Mouse (Mus musculus): Measurements from ENCODE around the gene Tmem239.
"Not testable (repeated sequence)": the region's sequence is repeated elsewhere in the genome, so short reads cannot be mapped to it uniquely, and the experiment has no call there.

The Tmem239 gene

DNA sequence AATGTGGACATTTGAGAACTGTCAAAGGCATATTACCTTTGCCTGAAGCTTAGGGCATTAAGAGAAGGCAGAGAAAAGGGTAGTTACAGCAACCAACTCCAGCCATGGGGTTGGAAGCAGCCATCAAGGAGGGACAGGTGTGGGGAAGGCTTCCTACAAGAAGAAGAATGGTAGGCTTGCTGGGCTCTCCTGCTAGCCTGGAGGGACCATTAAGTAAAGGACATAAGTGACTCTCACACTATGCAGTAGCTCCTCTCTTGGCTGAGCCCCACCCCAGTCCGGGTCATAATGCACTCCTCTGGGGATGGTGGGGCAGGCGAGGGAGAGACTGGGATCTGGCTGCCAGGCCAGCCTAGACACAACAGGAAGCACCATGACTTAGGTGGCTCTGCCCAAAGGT, at the start of gene Tmem239:
TSS of gene Tmem239 (plus strand) at position 301 of the 400 bp plus-strand sequence.
- DNase-seq: no peak

DNA sequence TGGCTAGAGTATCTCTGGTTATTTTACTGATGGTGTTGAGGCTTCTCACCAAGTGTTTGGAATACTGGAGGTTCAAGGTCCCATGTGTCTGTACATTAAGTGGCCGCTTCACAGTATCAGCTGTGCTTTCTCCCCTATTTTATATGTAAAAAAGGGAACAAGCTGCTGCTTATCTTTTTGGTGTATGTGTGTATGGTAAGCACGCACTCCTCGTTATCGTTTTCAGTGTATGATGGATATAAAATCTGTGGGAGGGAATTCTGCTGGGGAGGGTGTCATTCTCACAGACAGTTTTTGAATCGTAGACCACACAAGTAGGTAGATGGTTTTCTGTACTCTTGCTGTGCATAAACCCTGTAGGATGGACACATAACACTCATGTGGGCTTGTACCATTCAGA, 48.7 kb upstream of the Tmem239 start:
- DNase-seq: no peak

DNA sequence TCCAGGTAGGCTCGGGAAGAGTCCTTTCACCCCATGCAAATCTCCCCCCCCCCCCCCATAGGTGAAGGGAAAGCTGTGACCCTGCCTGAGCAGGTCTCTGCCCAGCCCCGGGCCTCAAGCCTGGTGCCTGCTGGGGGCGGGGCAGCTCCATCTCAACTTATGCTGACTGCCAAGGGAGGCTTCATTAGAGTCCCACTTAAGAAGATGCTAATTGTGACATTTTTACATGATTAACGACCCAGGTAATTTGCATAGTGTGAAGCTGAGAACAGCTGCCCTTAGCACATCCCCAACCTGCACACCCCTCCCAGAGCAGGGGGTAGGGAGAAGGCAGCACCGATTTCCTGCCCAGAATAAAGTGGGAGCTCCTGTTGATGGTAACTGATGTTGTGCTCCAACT, 47.4 kb upstream of the Tmem239 start:
- DNase-seq: no peak

DNA sequence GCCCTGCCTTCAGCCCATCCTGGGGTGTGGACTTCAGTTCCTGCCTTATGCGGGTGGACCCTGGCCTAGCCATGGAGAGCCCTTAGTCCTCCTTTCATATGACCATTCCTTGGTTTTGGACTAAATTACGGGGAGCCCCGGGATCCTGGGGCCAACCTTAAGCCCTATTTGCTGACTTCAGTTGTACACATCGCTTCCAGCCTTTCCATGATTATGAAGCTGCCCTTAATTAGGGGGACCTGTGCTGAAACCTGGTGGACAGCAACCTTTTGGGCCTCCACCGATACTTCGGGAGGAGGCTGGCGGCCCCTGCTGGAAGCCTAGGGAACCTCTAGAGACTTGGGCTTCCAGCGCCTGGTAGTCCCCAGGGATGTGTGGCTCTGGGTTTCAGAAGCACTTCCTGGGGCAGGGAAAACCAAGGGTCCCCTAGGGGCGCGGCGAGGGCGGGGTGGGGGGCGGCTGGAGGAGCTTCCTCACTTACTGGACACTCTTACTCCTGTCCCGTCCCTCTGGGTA, 43.7 kb upstream of the Tmem239 start:
- DNase-seq: peak; percentile 27 to 53

DNA sequence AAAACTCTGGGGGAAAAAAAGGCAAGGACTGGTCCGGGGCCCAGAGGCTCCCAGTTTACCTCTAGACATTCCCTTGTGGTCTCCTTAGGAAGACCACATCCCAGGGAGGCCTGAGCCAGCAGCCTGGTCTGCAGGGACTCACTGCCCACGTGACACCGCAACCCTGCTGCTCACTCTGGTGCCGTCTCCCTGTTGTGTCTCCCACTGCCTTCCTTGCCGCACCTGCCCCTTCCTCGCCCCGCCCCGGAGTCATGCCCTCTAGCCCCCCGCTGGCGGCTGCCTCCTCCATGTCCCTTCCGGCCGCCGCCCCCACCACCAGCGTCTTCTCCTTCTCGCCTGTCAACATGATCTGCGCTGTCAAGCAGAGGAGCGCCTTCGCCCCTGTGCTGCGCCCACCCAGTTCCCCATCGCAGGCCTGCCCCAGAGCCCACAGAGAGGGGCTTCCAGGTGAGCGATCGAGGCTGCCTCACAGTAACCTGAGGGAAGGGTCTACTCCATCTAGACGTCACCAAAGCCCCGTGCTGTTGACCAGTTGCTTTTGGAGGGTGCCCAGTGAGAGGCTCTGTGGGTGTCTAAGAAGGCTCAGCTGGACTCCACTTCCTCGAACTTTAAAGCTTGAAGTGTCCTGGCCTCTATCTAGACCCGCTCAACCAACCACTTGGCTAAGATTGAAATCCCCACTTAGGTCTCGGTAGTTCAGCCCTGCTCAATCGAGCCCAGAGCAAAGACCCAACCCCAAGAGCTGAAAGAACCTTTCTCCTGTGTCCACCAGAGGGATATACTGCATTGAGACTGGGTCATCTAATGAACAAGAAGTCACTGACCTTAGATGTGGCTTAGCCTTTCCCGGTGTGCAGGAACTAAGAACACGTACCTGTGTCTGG, 40.8 kb upstream of the Tmem239 start:
- DNase-seq: no peak

DNA sequence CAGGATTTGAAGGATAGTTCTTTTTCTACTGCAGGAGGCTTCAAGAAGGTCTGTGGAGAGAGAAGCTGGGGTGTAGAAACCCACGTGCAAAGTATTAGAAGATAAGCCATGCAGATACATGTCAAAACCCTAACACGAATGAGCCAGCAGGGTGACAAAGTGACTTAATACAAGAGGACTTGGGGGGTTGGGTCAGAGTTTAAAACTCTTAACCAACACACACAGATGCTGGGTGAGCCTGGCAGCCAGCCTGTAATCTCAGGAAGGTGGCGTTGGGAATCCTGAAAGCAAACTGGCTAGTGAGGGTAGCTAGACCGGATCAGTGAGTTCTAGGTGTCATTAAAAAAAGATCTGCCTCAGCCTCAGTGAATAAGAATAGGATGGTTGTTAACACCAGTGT, 38.9 kb upstream of the Tmem239 start:
- no peak for DNase-seq

DNA sequence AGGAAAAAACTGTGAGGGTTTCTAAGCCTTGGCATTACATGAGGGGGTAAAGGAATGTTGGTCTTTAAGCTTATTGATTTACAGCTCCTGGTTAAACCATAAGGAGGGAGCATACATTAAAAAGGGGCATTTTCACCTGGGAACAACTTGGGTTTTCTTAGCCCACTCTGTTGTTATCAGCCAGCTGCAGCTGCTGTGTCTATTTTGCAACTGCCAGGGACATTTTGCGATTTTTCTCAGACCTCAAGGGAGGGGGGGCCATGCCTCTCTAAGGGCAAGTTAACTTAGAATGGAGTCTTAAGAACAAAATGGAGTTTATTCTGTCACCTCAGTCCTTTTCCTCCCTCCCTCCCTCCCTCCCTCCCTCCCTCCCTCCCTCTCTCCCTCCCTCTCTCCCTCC, 33.3 kb upstream of the Tmem239 start:
- DNase-seq: not testable (repeated sequence)

DNA sequence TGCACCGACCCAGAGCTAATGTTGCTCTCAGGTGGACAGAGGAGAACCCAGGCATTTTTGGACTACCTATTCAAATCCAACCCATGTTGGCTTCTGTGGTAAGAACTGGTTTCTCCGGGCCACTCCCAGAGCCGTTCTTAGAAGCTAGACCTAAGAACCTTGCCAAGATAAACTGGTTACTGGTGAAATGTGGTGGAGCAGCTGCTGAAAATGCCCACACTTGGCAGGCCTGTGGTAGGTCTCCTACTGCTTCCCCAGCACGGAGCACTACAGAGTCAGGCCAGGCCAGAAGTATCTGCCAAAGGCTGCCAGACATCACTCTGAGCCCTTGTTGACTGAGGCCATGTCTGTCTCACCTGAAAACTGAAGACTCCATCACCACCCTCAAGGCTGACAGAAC, 31.3 kb upstream of the Tmem239 start:
- peak; percentile 15 to 18 for DNase-seq

DNA sequence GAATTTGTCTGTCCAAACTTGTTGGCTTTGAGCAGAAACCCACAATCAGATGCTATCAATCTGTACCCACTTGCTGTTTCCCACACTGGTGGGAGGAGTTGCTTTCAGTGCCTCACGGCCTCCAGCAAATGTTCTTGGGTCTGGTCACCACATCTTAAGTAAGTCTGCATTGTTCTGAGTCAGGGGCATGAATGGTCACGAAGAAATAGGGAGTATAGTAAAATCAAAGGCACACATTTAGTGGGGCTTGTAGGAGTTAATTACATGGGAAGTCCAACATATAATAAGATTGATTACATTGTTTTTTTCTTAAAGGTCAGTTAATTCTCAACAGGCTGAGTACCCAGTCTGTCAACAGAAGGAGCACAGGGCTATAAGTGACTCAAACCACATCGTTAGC, 23.1 kb upstream of the Tmem239 start:
- DNase-seq: no peak

DNA sequence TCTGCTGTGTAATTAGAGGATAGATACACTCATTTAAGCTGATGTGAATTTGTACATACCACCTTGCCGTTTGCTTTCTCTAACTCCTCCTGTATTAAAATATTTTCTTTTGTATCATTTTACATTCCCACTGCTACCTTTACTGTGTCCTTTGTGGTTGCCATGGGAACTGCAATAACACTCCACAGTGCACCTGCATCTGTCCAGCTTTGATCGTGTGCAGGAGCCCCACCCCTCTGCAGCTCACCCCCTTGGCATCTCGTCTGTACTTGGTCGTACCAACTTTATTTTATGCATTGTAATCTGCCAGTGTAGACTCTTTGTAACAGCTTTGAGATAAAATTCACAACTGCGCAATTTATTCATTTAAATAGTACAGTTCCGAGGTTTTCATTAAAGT, 22.4 kb upstream of the Tmem239 start:
- DNase-seq: no peak

DNA sequence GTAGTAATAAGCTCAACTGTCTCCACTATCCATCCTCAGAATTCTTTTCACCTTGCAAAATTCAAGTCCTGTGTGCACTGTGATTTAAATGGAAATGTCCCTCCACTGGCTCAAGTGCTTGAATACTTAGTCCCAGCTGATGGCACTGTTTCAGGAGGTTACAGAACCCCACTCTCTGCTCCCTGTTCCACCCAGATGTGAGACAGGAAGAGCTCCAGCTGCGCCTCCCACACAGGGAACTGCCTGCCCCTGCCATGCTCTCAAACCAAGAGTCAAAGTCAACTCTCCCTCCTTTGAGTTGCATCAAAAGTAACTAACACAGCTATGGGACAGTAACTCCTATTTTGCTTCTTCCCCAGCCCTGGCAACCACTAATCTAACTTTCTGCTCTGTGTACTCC, 20.1 kb upstream of the Tmem239 start:
- DNase-seq: no peak

DNA sequence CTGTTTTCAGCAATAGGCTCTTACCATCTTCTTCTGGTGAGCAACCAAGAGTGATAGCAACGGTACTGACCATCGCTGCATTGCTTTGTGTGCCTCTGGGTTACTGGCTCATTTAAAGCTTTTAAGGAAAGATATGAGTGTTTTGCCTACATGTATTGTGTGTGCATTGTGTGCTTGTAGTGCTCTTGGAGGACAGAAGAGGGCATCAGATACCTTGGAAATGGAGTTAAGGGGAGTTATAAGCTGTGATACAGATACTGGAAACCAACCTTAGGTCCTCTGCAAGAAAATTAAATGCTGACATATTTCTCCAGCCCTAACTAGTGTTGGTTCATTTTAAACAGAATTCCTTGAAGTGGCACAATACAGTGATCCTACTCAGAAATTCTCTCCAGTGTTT, 17.5 kb upstream of the Tmem239 start:
- DNase-seq: no peak

DNA sequence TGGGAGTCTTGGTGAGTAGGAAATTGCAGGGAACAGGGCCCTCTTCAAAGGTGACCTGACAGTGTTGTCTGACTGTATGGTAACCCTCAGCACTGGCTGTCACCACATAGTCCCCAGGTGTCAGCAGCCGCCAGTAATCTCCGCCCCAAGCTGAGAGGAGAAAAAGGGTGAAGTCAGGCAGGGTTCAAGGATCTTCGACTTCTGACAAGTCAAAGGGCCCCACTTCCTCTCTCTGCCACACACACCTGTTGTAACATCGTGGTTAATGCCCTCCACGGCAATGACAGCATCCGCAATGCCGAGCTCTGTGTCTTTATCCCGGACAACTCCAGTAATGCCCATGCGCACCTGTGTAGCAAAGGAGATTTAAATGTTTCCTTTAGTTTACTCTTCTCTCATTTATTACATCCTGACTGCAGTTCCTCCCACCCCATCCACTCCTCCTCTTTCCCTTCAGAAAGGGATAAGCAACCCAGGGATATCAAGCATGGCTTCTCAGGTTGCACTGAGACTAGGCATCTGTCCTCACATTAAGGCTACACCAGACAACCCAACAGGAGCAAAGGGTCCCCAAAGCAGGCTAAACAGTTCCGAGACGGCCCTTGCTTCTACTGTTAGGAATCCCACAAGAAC, 15.2 kb upstream of the Tmem239 start:
- no peak for DNase-seq

DNA sequence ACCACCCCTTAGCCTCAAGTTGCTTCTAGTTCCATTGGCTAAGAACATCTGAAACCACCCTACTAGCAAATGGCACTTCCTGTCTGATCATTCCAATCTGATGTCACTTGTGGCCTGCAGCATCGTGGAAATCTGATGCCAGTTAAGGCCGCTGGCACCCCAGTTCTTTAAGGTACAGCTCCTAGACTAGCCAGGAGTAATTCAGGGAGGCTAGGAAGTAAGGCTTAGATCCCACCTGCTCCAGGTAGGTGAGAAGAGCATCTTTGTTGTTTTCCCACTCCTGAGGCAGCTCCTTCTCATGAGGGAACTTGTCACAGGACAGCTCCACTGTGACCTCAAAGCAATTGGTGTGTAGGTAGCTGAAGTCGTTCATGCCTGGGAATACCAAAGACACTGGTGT, 13.4 kb upstream of the Tmem239 start:
- DNase-seq: no peak

DNA sequence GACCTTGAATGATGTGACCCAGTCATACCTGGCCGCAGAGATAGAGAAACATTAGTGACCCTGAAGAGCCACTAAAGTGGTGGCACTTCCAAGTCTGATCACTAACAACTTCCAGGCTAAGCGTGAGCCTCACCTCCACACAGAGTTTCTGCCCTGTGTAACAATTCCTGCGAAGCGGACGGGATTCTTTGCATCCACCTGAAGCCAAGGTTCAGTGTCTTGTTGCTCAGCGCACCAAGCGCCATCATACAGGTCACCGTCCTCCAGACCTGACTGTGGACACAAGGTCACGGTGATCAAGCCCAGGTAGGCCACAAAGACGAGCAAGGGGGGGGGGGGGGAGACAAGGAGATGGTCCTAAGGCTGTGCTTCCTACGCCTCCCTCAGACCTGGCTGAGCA, 10.6 kb upstream of the Tmem239 start:
- DNase-seq: no peak

DNA sequence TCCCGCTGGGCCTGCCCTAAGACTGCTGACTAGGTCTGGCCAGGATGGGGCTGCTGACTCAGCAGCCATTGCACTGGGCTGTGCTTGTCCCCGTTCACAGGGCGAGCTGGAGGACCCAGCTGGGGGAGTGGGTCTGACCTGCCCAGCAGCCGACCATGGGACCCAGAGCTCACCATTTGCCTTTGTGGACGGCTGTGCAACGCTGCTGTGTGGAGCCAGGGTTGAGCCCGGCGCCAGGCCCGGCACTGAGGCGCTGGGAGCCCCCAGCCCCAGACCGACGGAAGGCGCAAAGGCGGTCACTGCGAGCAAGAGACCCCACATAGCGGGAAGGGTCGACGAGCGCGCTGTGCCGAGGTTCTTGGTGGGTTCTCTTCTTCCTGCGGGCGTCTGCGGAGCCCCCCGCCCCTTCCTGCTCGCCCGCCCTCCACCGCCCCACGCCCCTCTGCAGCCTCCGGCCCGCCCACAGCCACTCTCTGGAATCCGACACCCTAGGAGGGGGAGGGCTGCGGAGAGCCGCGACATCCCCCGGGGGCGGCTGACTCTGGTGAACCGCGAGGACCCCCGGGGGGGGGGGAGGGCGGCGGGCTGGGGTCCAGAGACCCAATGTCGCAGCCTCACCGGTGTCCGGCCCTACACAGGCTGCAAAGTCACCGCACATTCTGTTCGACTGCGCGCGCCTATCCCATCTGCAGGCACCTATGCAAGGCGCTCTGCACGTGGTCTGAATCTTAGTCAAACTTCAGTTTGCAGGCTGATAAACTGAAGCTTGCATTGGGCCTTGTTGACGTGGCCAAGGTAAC, 8.9 kb upstream of the Tmem239 start, which contains the start of gene Cpxm1:
TSS of gene Cpxm1 (minus strand) at position 389 of the 800 bp plus-strand sequence.
- DNase-seq: peak in 1 of 2 experiments; percentile 15

DNA sequence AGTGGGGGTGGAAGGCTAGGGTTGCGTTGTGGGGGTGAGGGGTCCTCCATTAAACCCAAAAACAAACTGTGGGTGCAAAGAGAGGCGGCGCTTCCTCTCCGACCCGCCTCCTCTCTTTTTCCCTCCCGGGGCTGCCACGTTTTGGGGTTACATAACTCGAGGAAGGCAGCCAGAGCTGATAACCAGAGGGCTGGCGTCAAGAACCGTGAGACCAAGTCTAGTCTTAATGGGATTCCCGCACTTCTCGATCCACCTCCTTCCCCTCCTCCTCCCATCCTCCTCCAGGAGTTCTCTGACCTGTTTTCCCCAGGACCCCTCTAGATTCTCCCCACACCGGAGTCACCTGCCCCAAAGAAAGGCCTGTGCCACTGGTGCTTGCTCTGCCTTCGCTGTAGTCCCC, 8.2 kb upstream of the Tmem239 start:
- peak in 1 of 2 experiments; percentile 14 for DNase-seq

DNA sequence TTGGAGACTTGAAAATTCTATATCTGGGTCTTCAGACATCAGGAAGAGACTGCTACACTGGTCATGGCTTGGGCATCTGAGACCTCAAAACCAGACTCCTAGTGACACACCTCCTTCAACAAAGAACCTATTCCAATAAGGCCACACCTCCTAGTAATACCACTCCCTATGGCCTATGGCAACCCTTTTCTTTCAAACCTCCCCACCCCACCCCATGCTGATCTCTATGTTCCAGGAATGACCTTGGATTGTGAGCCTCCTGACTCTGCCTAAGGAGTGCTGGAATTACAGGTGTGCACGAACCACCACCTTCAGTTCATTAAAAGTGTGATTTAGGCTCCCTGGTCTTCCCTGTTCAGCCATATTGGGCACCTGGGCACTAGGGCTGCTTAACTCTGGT, 6.2 kb upstream of the Tmem239 start:
- no peak for DNase-seq

DNA sequence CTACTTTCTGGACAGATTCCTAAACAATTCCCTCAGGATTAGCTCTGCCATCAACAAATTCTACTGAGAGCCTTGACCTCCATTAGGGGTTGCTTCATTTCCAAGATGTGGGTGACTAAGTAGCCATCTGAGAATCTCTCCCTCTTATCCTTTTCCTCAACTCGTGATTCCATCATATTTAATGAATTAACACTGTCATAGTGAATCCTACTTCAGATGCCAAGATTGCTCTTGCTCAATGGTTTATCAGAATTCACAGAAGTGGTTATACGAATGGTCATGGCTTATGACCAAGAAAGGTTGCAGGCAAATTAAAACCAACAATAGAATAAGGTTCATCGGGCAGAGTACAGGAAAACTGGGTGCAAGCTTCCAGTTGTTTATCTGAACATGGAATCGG, 4.4 kb upstream of the Tmem239 start:
- DNase-seq: no peak

DNA sequence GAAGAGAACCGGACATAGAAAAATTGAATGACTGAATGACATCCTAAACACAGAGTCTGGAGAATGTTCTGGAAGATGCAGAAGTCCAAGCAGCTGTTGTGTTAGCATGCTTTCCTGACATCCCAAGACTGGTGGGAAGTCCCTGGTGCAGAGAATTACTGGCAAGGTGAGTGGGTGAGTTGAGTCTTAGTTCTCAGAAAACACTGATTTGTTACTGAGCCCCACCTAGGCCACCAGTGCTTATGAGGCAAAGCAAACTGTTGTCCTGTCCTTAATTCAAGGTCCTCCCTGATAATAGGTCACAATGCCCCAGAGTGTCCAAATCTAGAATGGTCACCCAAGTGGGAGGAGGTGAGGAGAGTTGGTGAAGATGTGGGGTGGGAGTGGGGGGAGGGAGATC, 1.3 kb upstream of the Tmem239 start, which contains the start of the genes Gm28372 and 1700020A23Rik:
TSS of gene Gm28372 (plus strand) at position 301 of the 400 bp plus-strand sequence.
TSS of gene 1700020A23Rik (plus strand) at position 321 of the 400 bp plus-strand sequence.
- DNase-seq: no peak

DNA sequence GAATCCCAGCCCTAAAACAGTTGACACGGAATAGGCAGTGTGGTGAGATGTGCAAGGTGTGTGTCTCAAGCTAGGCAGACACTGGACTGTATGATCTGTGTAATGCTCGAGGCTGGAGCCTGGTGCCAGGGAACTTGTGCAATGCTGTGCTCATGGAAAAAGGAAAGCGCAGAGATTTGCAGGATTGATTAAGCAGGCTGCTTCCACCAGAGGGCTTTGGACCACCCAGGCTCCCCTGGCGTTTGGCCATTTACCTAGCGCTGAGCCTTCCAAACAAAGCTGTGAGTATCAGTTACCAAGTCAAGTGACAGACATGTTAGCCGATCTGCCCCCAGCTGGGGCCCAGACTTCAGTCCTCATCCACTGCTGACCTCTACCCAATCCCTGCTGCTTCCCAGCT, 1.9 kb downstream of the Tmem239 start:
- no peak for DNase-seq

DNA sequence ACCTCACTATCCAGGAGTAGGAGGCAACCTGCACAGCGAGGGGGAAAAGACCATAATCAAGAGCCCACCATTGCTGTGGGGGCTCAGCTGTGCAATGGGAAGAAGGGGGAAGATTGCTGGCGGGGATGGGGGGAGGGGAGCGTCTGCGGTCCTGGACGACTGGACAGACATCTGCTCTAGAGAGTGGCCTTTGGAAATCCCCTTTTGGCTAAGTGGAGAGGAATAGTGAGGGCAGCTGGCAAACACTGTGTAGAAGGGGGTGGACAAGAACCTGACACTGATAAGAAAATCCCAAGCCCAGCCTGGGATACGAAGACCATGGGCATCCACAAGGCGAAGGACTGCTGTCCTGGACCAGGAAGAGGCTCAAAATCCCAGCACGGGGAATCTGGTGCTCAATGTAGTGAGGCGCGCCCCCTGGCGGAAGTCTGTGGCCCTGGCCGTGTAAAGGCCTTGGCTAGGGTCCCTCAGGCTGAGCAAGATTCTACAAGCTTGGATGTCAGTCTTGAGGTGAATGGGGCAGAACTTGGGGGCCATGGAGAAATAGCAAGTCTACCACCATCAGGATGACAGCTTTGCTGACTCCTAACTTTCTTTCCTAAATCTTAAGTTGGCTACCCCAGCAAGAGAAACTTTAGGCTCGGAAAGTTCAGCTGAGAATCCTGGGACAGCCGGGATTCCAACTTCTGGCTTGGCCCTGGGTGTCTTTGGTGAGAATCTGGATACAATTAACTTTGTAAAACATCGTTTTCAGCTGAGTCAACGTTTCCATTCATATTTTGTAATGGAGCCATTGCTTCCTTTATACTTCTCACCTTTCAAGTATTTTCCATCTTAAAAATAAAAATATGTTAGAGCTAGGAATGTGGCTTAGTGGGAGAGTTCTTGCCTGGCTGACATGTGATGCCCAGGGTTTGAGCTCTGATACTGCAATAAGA, 5.5 kb downstream of the Tmem239 start:
- peak; percentile 86 to 92 for DNase-seq

Data from cerebellum, postnatal 25 days (tissue).